Mouse (Mus musculus) layer of hippocampus, adult 2 months (tissue): ENCODE measurements around the gene Col5a1. TPM values are rescaled to one million over a fixed set of nuclear protein-coding genes. Genes with fewer than 3 reads are reported as not detected.

Experiments
- DNase-seq, 2 experiments: peaks; one replicate each; pipeline ENCODE4 v3.0.0; 2022; ENCODE audit warnings: low spot score in 2 of 2
- H3K27ac ChIP-seq: fragments of 200-600 bp; 2 replicates; pipeline ENCODE4 v1.8.1; 2022
- H3K4me3 ChIP-seq: fragments of 200-600 bp; 2 replicates; pipeline ENCODE4 v1.8.1; 2022; ENCODE audit warnings: mild to moderate bottlenecking
- CTCF ChIP-seq: fragments of 200-600 bp; conservative IDR thresholded peaks from 2 replicates; pipeline ENCODE4 v1.8.1; 2022; ENCODE audit warnings: antibody characterized with exemption, mild to moderate bottlenecking, moderate library complexity
- total RNA-seq, 2 experiments: library from RNA; stranded (reverse); gene quantifications; 2 replicates each; pipeline ENCODE4 v1.2.3; 2021

Gene Col5a1
- total RNA-seq, 2 experiments from 2014 or later: 3.6 to 4.1 TPM

DNA sequence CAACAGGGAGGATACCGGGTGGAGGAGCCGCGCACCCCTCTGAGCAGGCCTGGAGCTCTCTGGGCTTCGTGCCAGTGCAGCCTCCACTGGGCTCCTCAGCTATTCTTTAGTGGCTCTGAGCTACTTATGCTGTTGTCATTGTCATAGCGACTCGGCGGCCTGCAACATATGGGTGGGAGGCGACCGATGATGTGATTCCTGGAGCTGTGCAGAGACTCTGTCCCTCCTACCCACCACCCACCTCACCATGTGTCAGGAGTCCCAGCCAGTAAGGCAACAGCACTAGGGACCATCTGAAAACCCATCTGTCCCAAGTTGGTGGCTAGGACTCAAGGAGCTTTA is 182.3 kb downstream of the Col5a1 start:
- Histone ChIP-seq H3K27ac (peak overlapping the region; percentile 84), H3K4me3 (no peak overlapping the region)
- TF ChIP-seq CTCF: no peak
- DNase-seq: peak; percentile 90 to 95

- Histone ChIP-seq H3K27ac (no peak overlapping the region), H3K4me3 (no peak overlapping the region)
- 0 out of 2 replicates have a peak, but pooled peaks have one; percentile 6 for TF ChIP-seq CTCF
- no peak for DNase-seq
Observed at GRCm38 (mm10) chr2:28075616-28076187, 189.5 kb downstream of the Col5a1 start.

DNA sequence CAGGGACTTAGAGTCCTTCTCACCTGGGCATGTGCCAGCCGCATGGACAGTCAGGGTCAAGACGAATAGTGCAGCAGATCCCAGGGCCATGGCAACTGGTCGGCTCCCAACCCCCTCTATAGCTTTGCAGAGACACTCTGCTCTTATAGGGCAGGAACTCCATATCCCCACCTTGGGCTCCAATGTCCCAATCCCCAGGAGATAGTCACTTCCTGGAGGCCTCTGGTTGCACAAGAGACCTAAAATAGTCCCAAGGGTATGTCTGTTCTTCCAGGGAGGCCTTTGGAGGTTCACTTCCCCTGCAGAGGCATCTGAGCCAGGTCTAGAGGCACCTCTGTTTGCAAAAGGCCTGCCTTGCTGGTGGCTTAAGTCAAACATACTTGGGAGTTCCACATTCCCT is 198.5 kb downstream of the Col5a1 start, which contains the start of gene Fcnb:
Gene Fcnb, minus strand, starts transcription at position 118 of the 400 bp plus-strand sequence.
- no peak for TF ChIP-seq CTCF
- no peak within 1 kb of the TSS for H3K4me3 ChIP-seq
- no peak for DNase-seq
- H3K27ac ChIP-seq: no peak within 1 kb of the TSS

DNA sequence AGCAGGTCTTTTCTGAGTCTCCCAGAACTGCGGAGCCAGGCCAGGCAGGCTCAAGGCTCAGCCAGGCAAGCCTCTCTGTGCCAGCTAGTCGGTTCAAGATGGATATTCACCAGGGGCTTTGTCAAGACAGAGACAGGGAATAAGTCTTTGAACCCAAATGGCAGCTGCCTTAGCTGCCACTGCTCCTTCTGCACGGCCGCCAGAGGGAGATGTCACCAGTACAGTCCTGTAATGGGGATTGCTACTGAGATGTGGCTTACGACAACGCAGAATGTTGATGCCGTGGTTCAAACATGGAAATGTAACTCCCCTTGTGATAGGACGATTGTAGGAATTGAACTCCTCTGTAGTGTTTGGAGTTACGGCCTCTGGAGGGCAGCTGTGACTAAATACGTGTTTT is 199.9 kb downstream of the Col5a1 start:
- no peak for DNase-seq
- Histone ChIP-seq H3K4me3 (no peak overlapping the region), H3K27ac (no peak overlapping the region)
- peak; percentile 67 for TF ChIP-seq CTCF

- Histone ChIP-seq H3K4me3 (no peak overlapping the region), H3K27ac (no peak overlapping the region)
- no peak for TF ChIP-seq CTCF
- DNase-seq: no peak
Observed at GRCm38 (mm10) chr2:28089095-28089494, 202.9 kb downstream of the Col5a1 start.

Other genes starting within 250 kb of the Col5a1 start
- gene Rxra, start 210.0 kb upstream of the Col5a1 start, total RNA-seq: 10 to 100 TPM; 26.9 to 29.5 TPM
- gene Fcnb, start 198.5 kb downstream of the Col5a1 start, total RNA-seq: not detected